Mouse (Mus musculus) NIH3T3 (cell line): ENCODE results near the gene Tex46.

Source experiments
- DNase-seq: peaks from one replicate; pipeline ENCODE4 v3.0.0-alpha.2; 2012; ENCODE audit warnings: low read depth

Tex46 gene

GRCm38 (mm10) chr4:136610387-136610856, at the start of gene Tex46:
TSS of gene Tex46 (plus strand) at chr4:136610437.
- no peak for DNase-seq

DNA sequence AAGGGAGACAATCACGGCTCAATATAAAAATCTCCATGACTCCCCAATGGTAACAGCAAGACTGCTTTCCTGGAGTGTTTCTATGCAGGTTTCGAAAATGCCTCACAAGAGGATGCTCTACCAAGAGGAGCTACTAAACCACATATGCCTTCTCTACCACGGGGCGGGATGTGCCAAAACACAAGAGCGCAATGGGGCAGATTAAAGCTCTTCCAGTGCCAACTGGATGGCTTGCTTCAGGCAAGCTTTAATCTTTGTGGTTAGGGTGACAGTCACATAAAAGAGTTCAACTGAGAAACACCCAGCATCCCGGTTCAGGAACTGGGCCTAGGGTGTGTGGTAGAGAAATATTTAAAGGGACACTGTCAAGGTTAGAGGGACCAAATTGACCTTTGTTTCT, 47.5 kb upstream of the Tex46 start:
- DNase-seq: no peak

DNA sequence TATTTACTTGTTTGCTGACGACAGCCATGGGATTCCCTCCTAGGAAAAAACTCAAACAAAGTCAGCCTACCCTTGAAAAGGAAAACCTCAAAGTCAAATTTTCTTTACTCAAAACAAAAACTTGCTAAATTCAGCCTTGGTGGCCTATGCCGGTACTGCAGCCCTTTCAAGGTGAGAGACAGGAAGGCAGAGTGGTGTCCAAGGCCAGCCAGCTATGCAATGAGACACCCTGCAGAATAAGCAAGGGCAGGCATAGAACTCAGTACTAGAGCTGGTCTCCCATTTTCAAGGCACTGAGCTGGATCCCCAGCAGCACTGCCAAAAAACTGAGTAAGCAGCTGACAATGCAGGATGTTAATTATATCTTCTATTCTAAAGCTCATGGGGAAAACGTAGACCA, 41.6 kb upstream of the Tex46 start:
- DNase-seq: peak; percentile 6

- DNase-seq: peak; percentile 20
These were observed 40.2 kb upstream of the Tex46 start for GRCm38 (mm10) chr4:136569998-136570397.

DNA sequence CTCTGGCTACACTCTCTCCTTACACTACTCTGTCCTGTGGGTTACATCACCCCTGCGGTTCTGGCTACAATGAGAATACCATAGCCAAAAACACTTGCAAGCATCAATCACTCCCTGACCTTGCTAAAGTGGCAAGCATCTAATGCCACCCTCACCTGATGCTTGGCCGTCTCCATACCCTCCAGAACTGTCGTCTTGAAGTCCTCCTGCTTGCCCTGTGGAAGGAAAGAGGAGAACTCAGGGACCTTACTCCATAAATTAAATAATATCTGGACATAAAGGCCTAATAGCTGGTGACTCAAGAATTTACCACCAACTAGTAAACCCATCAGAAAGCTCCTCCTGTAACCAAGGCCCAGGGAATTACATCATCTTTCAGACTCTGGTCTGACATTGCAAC, 28.4 kb upstream of the Tex46 start:
- no peak for DNase-seq

GRCm38 (mm10) chr4:136587221-136587827, 22.9 kb upstream of the Tex46 start:
- DNase-seq: no peak

DNA sequence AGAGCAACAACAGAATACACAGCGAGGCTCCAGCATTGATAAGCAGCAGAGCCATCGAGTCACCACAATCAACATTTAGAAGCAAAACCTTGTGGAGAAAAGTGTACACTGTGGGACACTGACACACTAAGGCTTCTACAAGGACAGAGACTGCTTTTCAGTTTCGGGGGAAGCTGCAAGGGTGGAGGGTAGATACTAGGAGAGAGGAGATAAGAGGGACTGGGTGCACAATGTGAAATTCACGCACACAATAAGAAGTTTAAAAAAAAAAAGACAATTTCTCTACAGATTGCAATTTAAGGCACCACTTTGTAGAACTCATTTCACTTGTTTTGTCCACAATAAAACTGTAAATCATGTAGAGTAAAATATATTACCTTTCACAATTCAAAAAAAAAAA, 22.2 kb upstream of the Tex46 start:
- no peak for DNase-seq

GRCm38 (mm10) chr4:136592111-136592510, 18.1 kb upstream of the Tex46 start:
- DNase-seq: no peak

GRCm38 (mm10) chr4:136594006-136594405, 16.2 kb upstream of the Tex46 start:
- peak; percentile 54 for DNase-seq

DNA sequence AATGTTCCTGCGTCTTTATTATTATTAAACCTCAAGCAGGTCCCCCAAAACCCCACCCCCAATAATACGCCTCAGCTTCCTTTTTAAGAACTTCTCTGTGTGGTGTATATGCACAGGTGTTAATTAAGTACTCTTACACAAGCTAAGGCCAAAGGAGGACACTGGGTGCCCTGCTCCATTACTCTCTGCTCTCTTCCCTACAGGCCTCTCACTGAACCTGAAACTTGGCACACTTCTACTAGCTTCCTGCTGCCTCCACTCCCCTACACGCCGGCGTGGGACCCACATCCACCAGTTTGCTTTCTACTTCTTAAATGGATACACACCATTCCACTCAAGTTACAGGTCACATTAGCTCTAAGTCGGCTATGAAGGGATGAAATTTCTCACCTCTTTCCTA, 15.0 kb upstream of the Tex46 start:
- no peak for DNase-seq

GRCm38 (mm10) chr4:136598268-136598876, 11.9 kb upstream of the Tex46 start:
- peak; percentile 49 for DNase-seq

GRCm38 (mm10) chr4:136599869-136600268, 10.4 kb upstream of the Tex46 start:
- DNase-seq: peak; percentile 13

DNA sequence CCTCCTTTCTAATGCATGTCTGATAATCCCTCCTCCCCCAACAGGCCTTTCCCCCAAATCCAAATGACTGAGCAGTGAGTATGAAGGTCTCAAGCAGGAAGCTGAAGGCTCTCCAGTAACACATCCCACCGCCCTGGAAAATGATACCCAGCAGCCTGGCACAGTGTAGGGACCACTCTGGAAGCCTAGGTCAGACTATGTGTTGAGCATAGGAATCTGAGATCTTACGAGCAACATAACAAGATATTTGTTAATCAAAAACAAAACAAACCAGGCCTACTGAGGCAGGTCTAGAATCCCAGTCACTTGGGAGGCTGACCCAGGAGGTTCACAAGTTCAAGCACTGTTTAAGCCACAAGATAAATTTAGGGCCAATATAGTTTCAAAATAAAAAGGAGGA, 9.7 kb upstream of the Tex46 start:
- no peak for DNase-seq

DNA sequence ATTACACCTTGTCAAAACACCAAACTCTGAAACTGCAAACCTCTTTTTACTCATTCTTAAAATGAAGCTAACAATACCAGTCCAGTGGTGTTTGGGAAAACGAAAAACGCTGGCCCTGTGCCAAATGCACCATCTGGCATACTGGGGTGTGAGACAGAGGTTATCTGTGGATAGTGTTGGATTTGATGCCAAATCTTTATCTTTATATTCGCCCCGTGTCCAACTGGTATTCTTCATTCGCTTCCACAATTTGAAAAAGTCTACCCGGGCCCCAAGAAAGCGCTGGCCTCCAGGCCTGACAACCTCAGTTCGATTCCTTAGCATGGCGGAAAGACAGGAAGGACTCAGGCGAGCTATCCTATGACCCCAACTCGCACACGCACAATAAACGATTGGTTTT, 8.8 kb upstream of the Tex46 start:
- DNase-seq: peak; percentile 72

DNA sequence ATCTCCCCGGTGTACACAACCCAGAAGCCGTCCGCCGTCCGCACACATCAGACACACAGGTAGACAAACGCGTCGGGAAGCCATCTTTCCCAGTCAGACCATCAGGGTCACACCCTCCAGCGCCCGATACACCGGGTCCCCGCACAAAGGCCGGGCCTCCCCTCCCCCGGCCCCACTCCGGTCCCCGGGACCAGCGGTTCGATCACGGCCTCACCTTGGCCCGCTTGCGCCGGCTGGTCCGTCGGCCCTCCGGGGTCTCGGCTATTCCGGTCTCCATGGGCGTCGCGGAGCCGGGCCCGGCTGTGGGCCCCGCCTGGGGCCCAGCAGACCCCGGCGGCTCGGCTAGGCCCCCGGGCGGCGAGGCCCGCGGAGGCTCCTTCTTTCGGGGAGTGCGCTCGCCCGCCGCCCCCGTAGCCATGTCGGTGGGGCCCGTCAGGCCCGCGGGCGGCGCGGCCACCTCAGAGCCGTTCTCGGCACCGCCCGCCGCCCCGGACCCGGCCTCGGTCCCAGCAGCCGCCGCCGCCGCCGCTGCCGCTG, 8.2 kb upstream of the Tex46 start:
- DNase-seq: peak; percentile 48

DNA sequence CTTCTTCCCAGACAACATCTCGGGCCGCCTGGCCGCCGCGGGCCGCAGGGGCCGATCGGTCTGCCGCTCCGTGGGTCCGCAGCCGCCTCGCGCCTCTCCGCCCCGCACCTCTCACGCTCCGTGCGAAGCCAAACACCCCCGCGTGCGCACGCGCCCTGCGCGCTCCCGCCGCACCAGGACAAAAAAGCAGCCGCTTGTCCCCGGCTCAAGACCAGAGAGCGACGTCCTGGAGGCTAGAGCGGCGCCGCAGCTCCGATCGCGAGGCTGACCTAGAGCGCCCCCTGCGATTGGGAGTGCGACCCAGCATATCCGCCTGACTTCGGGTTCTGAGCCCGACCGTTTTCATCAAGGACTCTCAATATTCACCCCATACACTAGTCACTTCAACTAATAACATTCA, 7.7 kb upstream of the Tex46 start, which contains the start of gene Kdm1a:
Gene Kdm1a, minus strand, starts transcription at position 156 of the 400 bp plus-strand sequence.
- DNase-seq: peak; percentile 96

DNA sequence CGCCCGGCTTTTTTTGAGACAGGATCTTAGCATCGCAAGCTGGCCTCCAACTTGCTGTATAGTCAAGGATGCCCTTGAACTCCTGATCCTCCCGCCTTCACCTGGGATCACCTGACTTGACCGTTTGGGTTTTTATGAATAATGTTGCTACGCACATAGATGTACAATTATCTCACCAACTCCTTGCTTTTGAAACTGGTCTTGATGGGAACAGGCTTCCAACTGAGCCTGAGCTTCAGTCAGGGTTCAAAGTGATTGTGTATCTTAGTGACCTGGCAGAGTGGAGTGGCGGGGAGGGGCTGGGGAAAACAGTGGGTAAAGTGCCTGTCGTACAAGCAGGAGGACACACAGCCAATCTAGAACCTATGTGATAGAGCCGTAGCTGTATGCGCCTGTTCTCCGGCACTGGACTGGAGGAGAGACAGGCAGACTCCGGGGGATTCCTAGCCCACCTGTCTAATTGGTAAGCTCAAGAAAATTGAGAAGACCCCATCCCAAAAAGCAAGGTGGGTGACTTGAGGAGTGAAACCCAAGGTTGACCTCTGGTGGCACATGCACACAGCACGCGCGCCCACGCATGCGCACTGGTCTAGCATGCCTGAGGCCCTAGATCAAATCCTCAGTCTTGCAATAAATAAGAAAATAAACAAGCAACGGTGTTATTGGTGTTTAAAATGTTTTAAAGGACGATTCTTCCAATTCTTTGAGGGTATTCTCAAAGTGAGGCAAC, 4.3 kb upstream of the Tex46 start:
- no peak for DNase-seq

GRCm38 (mm10) chr4:136613657-136614056, 3.4 kb downstream of the Tex46 start:
- peak; percentile 34 for DNase-seq

DNA sequence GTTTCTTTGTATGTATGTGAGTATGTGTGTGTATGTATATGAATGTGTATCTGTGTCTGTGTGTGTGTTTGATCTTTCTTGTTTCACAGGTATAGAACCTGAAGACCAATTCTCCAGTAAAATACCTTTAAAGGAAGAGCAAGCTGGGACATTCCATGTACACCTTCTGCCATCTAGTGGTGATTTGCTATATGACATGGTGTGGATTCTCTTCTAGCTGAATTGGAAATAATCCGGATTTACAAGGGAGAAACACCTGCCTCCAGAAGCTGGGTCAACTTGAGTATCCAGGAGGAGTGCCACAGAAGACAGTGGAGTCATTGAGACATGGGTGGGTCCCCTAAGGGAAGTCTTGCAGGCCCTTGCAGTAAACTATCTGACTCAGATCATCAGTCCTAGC, 11.1 kb downstream of the Tex46 start:
- peak; percentile 80 for DNase-seq

- DNase-seq: no peak
These were observed 11.7 kb downstream of the Tex46 start for GRCm38 (mm10) chr4:136621956-136622355.

- no peak for DNase-seq
These were observed 12.2 kb downstream of the Tex46 start, which contains the start of gene Lactbl1 for GRCm38 (mm10) chr4:136622388-136622787. TSS of gene Lactbl1 (plus strand) at chr4:136622621.

DNA sequence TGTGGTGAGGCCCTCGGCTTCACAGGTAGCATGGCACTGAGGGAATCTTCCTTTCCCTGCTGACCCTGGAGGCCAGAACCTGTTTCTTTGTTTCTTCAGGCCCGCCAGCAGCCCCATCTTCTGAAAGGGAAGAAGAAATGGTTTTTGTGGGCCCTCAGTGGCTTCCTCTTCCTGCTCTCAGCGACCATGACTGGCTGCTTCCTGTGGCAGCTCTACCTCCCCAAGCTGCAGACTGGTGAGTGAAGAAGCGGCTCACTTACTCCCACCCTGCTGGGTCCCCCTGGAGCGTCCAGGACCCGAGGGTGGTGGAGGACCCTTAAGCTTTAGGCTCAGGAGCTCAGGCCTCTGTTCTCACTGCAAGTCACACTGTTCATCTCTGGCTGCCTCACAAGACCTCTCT, 16.4 kb downstream of the Tex46 start:
- DNase-seq: no peak
